Mouse (Mus musculus) midbrain, embryonic 16.5 days (tissue): ENCODE measurements around the gene Sco1. TPM values are rescaled to one million over a fixed set of nuclear protein-coding genes. Genes with fewer than 3 reads are reported as not detected.
A peak's percentile ranks its signal among the peaks of the same experiment; 100 is the strongest.

ENCODE experiments used
- ATAC-seq: fragments of 200-750 bp; cut with Nextera tagmentation; 2 replicates; pipeline ENCODE4 v1.8.0; 2017; ENCODE audit warnings: moderate TSS enrichment
- H3K27ac ChIP-seq: fragments of 300-500 bp; sonication (generic); 2 replicates; pipeline ENCODE4 v1.5.1; 2014; ENCODE audit warnings: mild to moderate bottlenecking, low read length, mixed read lengths
- H3K27me3 ChIP-seq: fragments of 300-500 bp; sonication (generic); 2 replicates; pipeline ENCODE4 v1.6.1; 2014; ENCODE audit warnings: low read depth, low read length, mixed read lengths; ENCODE audit not compliant: control insufficient read depth, insufficient read depth
- H3K36me3 ChIP-seq: fragments of 300-500 bp; sonication (generic); 2 replicates; pipeline ENCODE4 v1.6.1; 2014; ENCODE audit warnings: mild to moderate bottlenecking, low read length, moderate library complexity, mixed read lengths; ENCODE audit not compliant: control insufficient read depth, insufficient read depth
- H3K4me1 ChIP-seq: fragments of 300-500 bp; sonication (generic); 2 replicates; pipeline ENCODE4 v1.6.1; 2014; ENCODE audit warnings: mild to moderate bottlenecking, low read length, mixed read lengths; ENCODE audit not compliant: control insufficient read depth, insufficient read depth
- H3K4me2 ChIP-seq: fragments of 300-500 bp; sonication (generic); 2 replicates; pipeline ENCODE4 v1.6.1; 2014; ENCODE audit warnings: mild to moderate bottlenecking, low read length, mixed read lengths
- H3K4me3 ChIP-seq: fragments of 300-500 bp; sonication (generic); 2 replicates; pipeline ENCODE4 v1.5.1; 2014; ENCODE audit warnings: low read depth, mild to moderate bottlenecking, low read length, moderate library complexity, mixed read lengths
- H3K9ac ChIP-seq: fragments of 300-500 bp; sonication (generic); 2 replicates; pipeline ENCODE4 v1.6.1; 2014; ENCODE audit warnings: low read depth, low read length, mixed read lengths
- H3K9me3 ChIP-seq: fragments of 300-500 bp; sonication (generic); replicated peaks from 2 replicates; pipeline ENCODE4 v1.6.1; 2014; ENCODE audit warnings: mild to moderate bottlenecking, low read length, mixed read lengths; ENCODE audit not compliant: control insufficient read depth, poor library complexity, severe bottlenecking
- WGBS: fragments of 180-500 bp; shearing (Covaris S2); extraction: QIAGEN DNeasy Blood & Tissue Kit; methylation state at CpG from one replicate; pipeline ENCODE4 v1.1.7; 2014; 5-methylcytosine and 5-hydroxymethylcytosine counted together
- polyA plus RNA-seq: library from polyadenylated mRNA; unstranded; fragments of >200 nt; fragmentation: Nextera tagmentation; extraction: Ambion mirVana; gene quantifications from 2 replicates; pipeline ENCODE4 v1.2.1, GENCODE M21; 2015

Sco1 gene
- polyA plus RNA-seq, 1 experiment from 2014 or later: 10.9 TPM

DNA sequence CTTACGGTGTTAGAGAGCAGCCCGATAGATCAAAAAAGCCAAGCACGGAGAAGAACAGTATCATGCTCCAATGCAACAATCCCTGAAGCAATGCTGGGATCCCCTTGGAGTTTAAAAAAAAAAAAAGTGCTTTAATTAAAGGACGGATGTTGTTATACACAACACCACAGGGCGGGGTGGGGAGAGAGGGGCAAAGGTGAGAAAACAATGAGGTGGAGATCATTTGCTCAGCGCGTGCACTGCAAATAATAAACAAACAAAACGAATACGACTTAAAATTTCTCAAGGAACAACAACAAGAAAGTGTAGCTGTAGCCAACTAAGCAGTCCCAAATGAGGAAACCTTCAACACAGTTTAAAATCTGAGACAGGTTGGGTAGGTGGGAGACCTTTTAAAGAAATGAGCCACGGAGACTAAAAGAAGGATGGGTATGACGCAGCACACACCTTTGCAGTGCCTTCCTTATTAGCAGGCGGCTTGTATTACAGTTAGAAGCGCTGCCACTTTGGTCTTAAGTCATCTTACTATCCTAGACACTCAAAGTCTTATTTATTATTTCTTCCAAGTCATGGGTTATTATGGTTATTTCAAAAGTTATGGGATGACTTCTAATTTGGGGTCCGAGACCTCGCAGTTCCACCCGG is 672 bp upstream of the Sco1 start:
- peak; percentile 74 for ATAC-seq
- Histone ChIP-seq H3K27me3 (no peaks in the 10 kb centered on the region), H3K9ac (peak overlapping the region; percentile 89), H3K4me2 (peak overlapping the region; percentile 89), H3K4me1 (peaks cover 20% of the 10 kb centered on the region), H3K9me3 (no peaks in the 10 kb centered on the region), H3K4me3 (peak overlapping the region; percentile 97), H3K36me3 (0 out of 2 replicates have a peak, but pooled peaks cover 3% of the 10 kb centered on the region), H3K27ac (peak overlapping the region; percentile 77)
- 8% methylated on average over 16 of the region's 16 CpGs for WGBS

DNA sequence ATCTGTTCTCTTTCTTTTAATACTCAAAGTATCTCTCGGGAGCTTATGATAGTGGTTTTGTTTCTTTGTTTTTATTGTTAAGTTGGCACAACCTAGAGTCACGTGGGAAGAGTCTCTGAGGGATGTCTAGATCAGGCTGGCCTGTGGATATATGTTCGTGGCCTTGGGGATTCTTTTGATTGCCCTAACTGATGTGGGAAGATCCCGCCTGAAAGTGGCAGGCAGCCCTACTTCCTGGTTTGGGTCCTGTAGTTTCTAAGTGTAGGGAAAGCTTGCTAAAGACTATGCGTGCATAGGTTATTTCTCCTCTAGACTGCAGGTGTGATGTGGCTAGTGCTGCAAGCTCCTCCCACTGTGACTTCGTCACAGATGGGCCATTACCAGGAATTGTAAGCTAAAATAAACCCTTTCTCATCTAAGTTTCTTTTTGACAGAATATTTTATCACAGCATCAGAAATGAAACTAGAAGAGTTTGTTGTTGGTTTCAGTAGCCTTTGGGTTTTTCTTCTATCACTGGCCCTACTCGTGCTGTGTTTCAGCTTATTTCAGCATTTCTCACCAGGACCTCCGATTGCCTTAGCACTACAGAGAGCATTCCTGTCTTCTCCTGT is 2.4 kb downstream of the Sco1 start:
- Histone ChIP-seq H3K4me1 (peaks cover 20% of the 10 kb centered on the region), H3K9me3 (no peaks in the 10 kb centered on the region), H3K4me2 (no peak overlapping the region), H3K27ac (no peak overlapping the region), H3K4me3 (no peak overlapping the region), H3K9ac (no peak overlapping the region), H3K27me3 (no peaks in the 10 kb centered on the region), H3K36me3 (peaks cover 10% of the 10 kb centered on the region)
- WGBS: 90% methylated on average over 8 of the region's 8 CpGs
- ATAC-seq: no peak

DNA sequence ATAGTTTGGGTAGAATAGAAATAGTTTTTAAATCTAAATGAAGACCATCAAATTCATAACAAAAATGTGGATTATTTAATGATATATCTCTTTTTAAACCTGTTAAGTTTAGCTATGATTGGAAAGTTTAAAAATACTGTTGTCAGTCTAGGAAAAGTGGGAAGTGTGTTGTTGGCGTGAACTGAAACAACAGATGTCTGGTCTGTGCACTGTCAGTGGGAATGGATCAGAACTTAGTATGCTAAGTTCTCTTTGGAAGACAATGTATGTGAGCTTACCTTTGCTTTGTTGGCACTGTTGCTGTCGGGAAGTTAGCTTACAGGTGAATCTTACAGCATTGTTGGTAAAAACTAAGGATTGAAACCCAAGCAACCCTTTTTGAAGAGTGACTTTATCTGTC is 8.8 kb downstream of the Sco1 start:
- Histone ChIP-seq H3K4me1 (no peaks in the 10 kb centered on the region), H3K36me3 (peaks cover 40% of the 10 kb centered on the region), H3K9ac (no peak overlapping the region), H3K27ac (no peak overlapping the region), H3K27me3 (no peaks in the 10 kb centered on the region), H3K9me3 (no peaks in the 10 kb centered on the region), H3K4me3 (no peak overlapping the region), H3K4me2 (no peak overlapping the region)
- WGBS: 96% methylated on average over 2 of the region's 2 CpGs
- ATAC-seq: no peak

DNA sequence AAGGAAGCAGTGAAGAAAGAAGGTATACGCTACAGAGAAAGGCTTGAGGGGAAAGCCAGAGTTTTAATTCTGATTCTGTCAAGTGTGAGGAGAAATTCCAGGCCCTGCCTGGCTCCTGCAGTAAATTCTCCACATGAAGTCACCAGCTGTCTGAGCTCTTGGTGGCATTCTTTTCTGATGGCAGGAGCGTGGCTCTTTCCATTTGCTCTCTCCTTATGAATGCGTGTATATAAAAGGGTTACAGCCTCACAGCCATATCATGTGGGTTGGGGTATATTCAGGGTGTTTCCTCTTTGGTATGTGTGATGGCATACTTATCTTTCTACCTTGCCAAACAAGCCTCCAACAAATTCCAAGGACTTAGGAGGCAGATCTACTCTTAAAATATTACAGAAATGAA is 10.3 kb downstream of the Sco1 start:
- Histone ChIP-seq H3K4me1 (no peaks in the 10 kb centered on the region), H3K27ac (no peak overlapping the region), H3K4me3 (no peak overlapping the region), H3K4me2 (no peak overlapping the region), H3K27me3 (no peaks in the 10 kb centered on the region), H3K9ac (no peak overlapping the region), H3K9me3 (no peaks in the 10 kb centered on the region), H3K36me3 (peaks cover 40% of the 10 kb centered on the region)
- no peak for ATAC-seq
- WGBS: 97% methylated on average over 3 of the region's 3 CpGs

DNA sequence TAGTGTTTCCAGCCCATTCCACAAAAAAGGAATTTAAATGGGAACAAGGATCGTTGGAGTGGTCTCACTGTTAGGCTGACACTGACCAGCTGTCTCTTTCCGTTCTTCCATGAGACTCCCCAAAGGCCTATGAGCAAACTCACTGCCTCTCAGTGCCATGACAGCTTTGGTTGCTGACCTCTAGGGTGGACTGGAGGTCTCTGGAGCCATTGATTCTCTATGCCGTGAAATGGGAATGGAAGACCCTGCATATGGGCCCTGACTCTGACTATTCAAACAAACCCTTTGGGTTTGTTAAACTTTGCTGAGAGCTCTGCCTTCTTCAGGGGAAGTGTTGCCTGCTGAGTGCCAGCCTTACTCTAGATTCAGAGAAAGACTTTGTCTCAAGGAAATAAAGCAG is 15.3 kb downstream of the Sco1 start:
- ATAC-seq: no peak
- WGBS: 94% methylated on average over 3 of the region's 3 CpGs
- no peak overlapping the region for H3K4me3 ChIP-seq
- no peaks in the 10 kb centered on the region for H3K27me3 ChIP-seq
- no peak overlapping the region for H3K27ac ChIP-seq
- H3K9ac ChIP-seq: no peak overlapping the region
- peaks cover 28% of the 10 kb centered on the region for H3K36me3 ChIP-seq
- H3K4me1 ChIP-seq: no peaks in the 10 kb centered on the region
- H3K9me3 ChIP-seq: no peaks in the 10 kb centered on the region
- no peak overlapping the region for H3K4me2 ChIP-seq

DNA sequence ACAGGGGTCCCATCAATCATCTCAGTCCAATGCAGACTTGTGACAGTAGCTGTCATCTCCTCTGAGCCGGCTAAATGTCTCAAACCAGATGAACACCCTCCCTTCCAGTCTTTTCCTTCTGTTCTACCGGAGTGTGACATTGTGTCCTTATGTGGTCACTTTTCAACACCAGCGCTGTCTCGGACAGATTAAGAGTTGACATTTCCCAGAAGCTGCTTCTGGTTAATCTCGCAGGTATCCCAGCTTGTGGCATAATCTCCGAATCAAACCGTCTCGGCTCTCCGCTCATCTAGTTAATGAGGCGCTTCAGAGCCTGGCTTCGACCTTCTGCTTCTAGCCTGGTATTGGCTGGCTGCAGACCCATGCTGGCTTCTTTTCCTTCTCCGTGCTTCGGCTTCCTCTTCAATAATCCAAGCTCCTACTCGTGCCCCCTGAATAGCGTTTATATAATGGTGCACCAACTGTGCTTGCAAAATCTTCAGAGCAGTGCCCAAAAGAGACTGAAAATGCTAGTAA is 20.2 kb downstream of the Sco1 start:
- no peak overlapping the region for H3K9ac ChIP-seq
- no peak for ATAC-seq
- WGBS: 65% methylated on average over 15 of the region's 15 CpGs
- H3K36me3 ChIP-seq: no peaks in the 10 kb centered on the region
- no peaks in the 10 kb centered on the region for H3K4me1 ChIP-seq
- no peak overlapping the region for H3K27ac ChIP-seq
- H3K9me3 ChIP-seq: no peaks in the 10 kb centered on the region
- H3K4me2 ChIP-seq: no peak overlapping the region
- H3K4me3 ChIP-seq: no peak overlapping the region
- H3K27me3 ChIP-seq: no peaks in the 10 kb centered on the region

DNA sequence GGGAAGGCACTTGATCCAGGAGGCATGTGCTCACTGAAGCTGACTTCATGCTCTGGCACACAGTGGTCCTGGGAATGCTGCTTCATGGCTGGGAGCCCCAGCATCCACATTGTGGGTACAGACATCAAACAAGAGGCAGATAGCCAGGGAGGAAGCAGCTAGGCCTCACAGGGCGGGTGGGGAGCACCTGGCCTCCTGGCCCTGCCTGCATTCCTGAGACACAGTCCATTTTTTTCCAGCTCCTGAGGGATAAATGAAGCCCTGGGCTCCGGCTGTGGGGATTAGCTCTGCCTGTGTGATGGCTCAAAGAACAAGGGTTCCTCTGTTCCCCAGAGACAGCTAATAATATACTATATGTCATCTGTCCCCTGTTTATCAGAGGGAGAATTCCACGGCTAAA is 22.6 kb downstream of the Sco1 start:
- 27% methylated on average over 3 of the region's 3 CpGs for WGBS
- ATAC-seq: no peak
- Histone ChIP-seq H3K4me2 (no peak overlapping the region), H3K4me3 (no peak overlapping the region), H3K9ac (no peak overlapping the region), H3K9me3 (no peaks in the 10 kb centered on the region), H3K27me3 (no peaks in the 10 kb centered on the region), H3K27ac (no peak overlapping the region), H3K36me3 (no peaks in the 10 kb centered on the region), H3K4me1 (peaks cover under 1% of the 10 kb centered on the region; the same call in 1 of the 2 replicates)

DNA sequence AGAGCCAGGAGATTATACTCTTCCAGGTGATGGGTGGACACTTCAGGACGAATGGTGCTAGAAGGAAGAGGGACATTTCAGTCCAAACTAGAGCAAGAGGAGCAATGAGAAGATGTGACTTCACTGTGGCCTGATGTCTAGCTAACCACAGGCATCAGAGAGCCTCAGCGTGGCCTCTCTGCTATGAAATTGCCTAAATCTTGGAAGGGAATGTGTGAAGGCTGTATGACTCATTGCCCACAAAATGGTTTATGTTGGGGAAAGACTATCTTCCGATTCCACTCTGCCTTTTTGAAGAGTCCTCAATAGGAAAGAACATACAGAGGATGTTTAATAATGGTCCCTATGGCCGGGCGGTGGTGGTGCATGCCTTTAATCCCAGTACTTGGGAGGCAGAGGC is 24.3 kb downstream of the Sco1 start:
- ATAC-seq: no peak
- Histone ChIP-seq H3K4me2 (no peak overlapping the region), H3K27me3 (no peaks in the 10 kb centered on the region), H3K36me3 (no peaks in the 10 kb centered on the region), H3K9ac (no peak overlapping the region), H3K4me3 (no peak overlapping the region), H3K4me1 (peaks cover 2% of the 10 kb centered on the region; the same call in 1 of the 2 replicates), H3K9me3 (no peaks in the 10 kb centered on the region), H3K27ac (no peak overlapping the region)
- 93% methylated on average over 5 of the region's 5 CpGs for WGBS

DNA sequence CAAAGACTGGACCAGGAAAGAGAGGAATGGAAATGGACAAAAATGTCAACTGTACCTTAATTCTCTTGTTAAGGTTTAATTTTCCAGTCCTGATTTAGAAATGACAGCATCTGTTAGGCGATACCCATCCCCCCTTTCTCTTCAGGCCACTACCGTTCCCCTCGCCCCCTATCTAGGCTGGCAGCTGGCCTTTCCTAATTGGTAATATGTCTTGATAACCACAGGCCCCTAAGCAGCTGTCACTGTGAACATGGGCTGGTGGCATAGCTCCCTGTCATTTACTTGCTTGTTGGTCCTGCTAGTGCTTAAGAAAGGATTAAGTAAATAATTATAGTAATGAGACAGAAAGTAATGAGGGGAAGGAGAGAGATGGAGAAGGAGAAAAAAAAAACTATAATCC is 25.0 kb downstream of the Sco1 start:
- H3K4me3 ChIP-seq: no peak overlapping the region
- H3K9me3 ChIP-seq: no peaks in the 10 kb centered on the region
- H3K36me3 ChIP-seq: no peaks in the 10 kb centered on the region
- peaks cover 2% of the 10 kb centered on the region; the same call in 1 of the 2 replicates for H3K4me1 ChIP-seq
- no peak overlapping the region for H3K27ac ChIP-seq
- H3K4me2 ChIP-seq: no peak overlapping the region
- no peak for ATAC-seq
- no peaks in the 10 kb centered on the region for H3K27me3 ChIP-seq
- WGBS: 44% methylated on average over 3 of the region's 3 CpGs
- H3K9ac ChIP-seq: no peak overlapping the region
